Mouse (Mus musculus) ES-Bruce4 (cell line): ENCODE measurements at regions not wholly inside any gene's neighbourhood (a gene's known extent, or its start where the extent isn't known, plus 50 kb on each side); places are given as distances from the start of the nearest gene placed in this dataset.

Experiments
- H3K27ac ChIP-seq: 2 replicates; pipeline ENCODE4 v1.5.1; 2012; ENCODE audit warnings: low read length, inconsistent platforms; ENCODE audit not compliant: insufficient read depth
- H3K27me3 ChIP-seq: 2 replicates; pipeline ENCODE4 v1.6.1; 2012; ENCODE audit warnings: mild to moderate bottlenecking, low read length, inconsistent platforms; ENCODE audit not compliant: control insufficient read depth, poor library complexity, insufficient read depth, severe bottlenecking
- H3K36me3 ChIP-seq: 2 replicates; pipeline ENCODE4 v1.6.1; 2012; ENCODE audit warnings: inconsistent platforms, mild to moderate bottlenecking, low read length, moderate library complexity; ENCODE audit not compliant: control insufficient read depth, poor library complexity, insufficient read depth, severe bottlenecking
- H3K4me1 ChIP-seq: one replicate; pipeline ENCODE4 v1.8.1; 2011; ENCODE audit warnings: low read length; ENCODE audit not compliant: control insufficient read depth, insufficient read depth
- H3K4me3 ChIP-seq: 2 replicates; pipeline ENCODE4 v1.5.1; 2011; ENCODE audit warnings: low read depth, mild to moderate bottlenecking, low read length
- H3K9ac ChIP-seq: 2 replicates; pipeline ENCODE4 v1.6.1; 2012; ENCODE audit warnings: low read depth, mild to moderate bottlenecking, inconsistent platforms; ENCODE audit not compliant: poor library complexity, severe bottlenecking
- H3K9me3 ChIP-seq: replicated peaks from 2 replicates; pipeline ENCODE4 v1.6.1; 2012; ENCODE audit warnings: mild to moderate bottlenecking, low read length, inconsistent platforms; ENCODE audit not compliant: control insufficient read depth, poor library complexity, insufficient read depth, severe bottlenecking
- CTCF ChIP-seq: IDR thresholded peaks from one replicate; pipeline ENCODE4 v1.8.1; 2011; ENCODE audit warnings: low read depth, low read length
- EP300 ChIP-seq: IDR thresholded peaks from 2 replicates; pipeline ENCODE4 v1.6.1; 2011; ENCODE audit warnings: low read depth, low read length; ENCODE audit not compliant: insufficient read depth
- POLR2A ChIP-seq: IDR thresholded peaks from one replicate; pipeline ENCODE4 v1.8.1; 2011; ENCODE audit warnings: low read length; ENCODE audit not compliant: insufficient read depth

- TF ChIP-seq POLR2A (no peak), EP300 (no peak), CTCF (no peak)
- Histone ChIP-seq H3K9me3 (peaks cover 6% of the 10 kb centered on the region), H3K36me3 (no peaks in the 10 kb centered on the region)
Measured at GRCm38 (mm10) chr3:37824681-37825080, 100.4 kb upstream of the Gm5148 start.

GRCm38 (mm10) chr3:37819503-37819902, 95.2 kb upstream of the Gm5148 start:
- Histone ChIP-seq H3K4me1 (no peaks in the 10 kb centered on the region), H3K27ac (no peak overlapping the region), H3K9me3 (peaks cover 6% of the 10 kb centered on the region), H3K27me3 (no peaks in the 10 kb centered on the region; the same call in 1 of the 2 replicates), H3K9ac (no peak overlapping the region), H3K36me3 (no peaks in the 10 kb centered on the region), H3K4me3 (no peak overlapping the region)
- TF ChIP-seq CTCF (no peak), EP300 (no peak), POLR2A (no peak)

More at GRCm38 (mm10) chr3:37824681-37825080, 100.4 kb upstream of the Gm5148 start:
- H3K27me3 ChIP-seq = no peaks in the 10 kb centered on the region; the same call in 1 of the 2 replicates
- no peak overlapping the region for H3K9ac ChIP-seq
- H3K27ac ChIP-seq = no peak overlapping the region
- H3K4me1 ChIP-seq = no peaks in the 10 kb centered on the region
- no peak overlapping the region for H3K4me3 ChIP-seq

- H3K9ac ChIP-seq = no peak overlapping the region
- no peaks in the 10 kb centered on the region for H3K36me3 ChIP-seq
- TF ChIP-seq CTCF (no peak), EP300 (no peak), POLR2A (no peak)
- H3K4me1 ChIP-seq = no peaks in the 10 kb centered on the region
- no peaks in the 10 kb centered on the region for H3K27me3 ChIP-seq
- no peak overlapping the region for H3K4me3 ChIP-seq
- no peak overlapping the region for H3K27ac ChIP-seq
- no peaks in the 10 kb centered on the region for H3K9me3 ChIP-seq
Measured at GRCm38 (mm10) chr3:37817434-37817805, 93.1 kb upstream of the Gm5148 start.

- Histone ChIP-seq H3K27ac (no peak overlapping the region), H3K9ac (no peak overlapping the region), H3K4me1 (no peaks in the 10 kb centered on the region), H3K9me3 (no peaks in the 10 kb centered on the region), H3K27me3 (no peaks in the 10 kb centered on the region), H3K4me3 (no peak overlapping the region), H3K36me3 (no peaks in the 10 kb centered on the region)
- no peak for TF ChIP-seq POLR2A
Measured at GRCm38 (mm10) chr3:37816781-37817433, 92.6 kb upstream of the Gm5148 start.

- Histone ChIP-seq H3K4me3 (no peak overlapping the region), H3K27me3 (no peaks in the 10 kb centered on the region), H3K36me3 (no peaks in the 10 kb centered on the region), H3K27ac (no peak overlapping the region), H3K4me1 (no peaks in the 10 kb centered on the region), H3K9ac (no peak overlapping the region), H3K9me3 (no peaks in the 10 kb centered on the region)
- TF ChIP-seq EP300 (no peak), CTCF (no peak), POLR2A (no peak)
Measured at GRCm38 (mm10) chr3:37815771-37816170, 91.5 kb upstream of the Gm5148 start.

GRCm38 (mm10) chr3:37812936-37813335, 88.6 kb upstream of the Gm5148 start:
- Histone ChIP-seq H3K4me3 (no peak overlapping the region), H3K27ac (no peak overlapping the region), H3K36me3 (no peaks in the 10 kb centered on the region), H3K4me1 (no peaks in the 10 kb centered on the region), H3K27me3 (no peaks in the 10 kb centered on the region), H3K9ac (no peak overlapping the region), H3K9me3 (no peaks in the 10 kb centered on the region)
- TF ChIP-seq CTCF (no peak), EP300 (no peak), POLR2A (no peak)

GRCm38 (mm10) chr3:37811429-37811828, 87.1 kb upstream of the Gm5148 start:
- Histone ChIP-seq H3K9me3 (no peaks in the 10 kb centered on the region), H3K4me1 (no peaks in the 10 kb centered on the region), H3K36me3 (no peaks in the 10 kb centered on the region), H3K27ac (no peak overlapping the region), H3K27me3 (no peaks in the 10 kb centered on the region), H3K4me3 (no peak overlapping the region), H3K9ac (no peak overlapping the region)
- TF ChIP-seq POLR2A (no peak), CTCF (no peak), EP300 (no peak)
